Mouse (Mus musculus): ENCODE results near the gene Ano6. TPM values are rescaled to one million over a fixed set of nuclear protein-coding genes. Genes with fewer than 3 reads are reported as not detected.

Gene Ano6
- polyA plus RNA-seq, 1 experiment = 14.8 TPM

- TF ChIP-seq POLR2A (IDR thresholded peaks at IDR 0.05; ENCODE audit: borderline replicate concordance, insufficient read depth, low read length) (no peak), CTCF (IDR thresholded peaks at IDR 0.05; ENCODE audit: borderline replicate concordance, insufficient read depth, low read depth, low read length) (no peak)
- H3K27ac ChIP-seq (ENCODE audit: insufficient read depth, low read length) = no peak overlapping the region
- no peak for DNase-seq
- no peaks in the 10 kb centered on the region for H3K27me3 ChIP-seq (ENCODE audit: control insufficient read depth, insufficient read depth, low read length)
- H3K4me3 ChIP-seq (replicated peaks; ENCODE audit: insufficient read depth, low read depth, low read length) = no peak overlapping the region
- no peaks in the 10 kb centered on the region for H3K4me1 ChIP-seq (ENCODE audit: control insufficient read depth, insufficient read depth, low read length)
- WGBS = 88% methylated on average over 4 of the region's 4 CpGs
Observed at GRCm38 (mm10) chr15:95786624-95787023, 4.0 kb upstream of the Ano6 start.

- 51% methylated on average over 3 of the region's 3 CpGs for WGBS
- Histone ChIP-seq H3K4me1 (ENCODE audit: control insufficient read depth, insufficient read depth, low read length) (no peaks in the 10 kb centered on the region), H3K4me3 (replicated peaks; ENCODE audit: insufficient read depth, low read depth, low read length) (no peak overlapping the region), H3K27me3 (ENCODE audit: control insufficient read depth, insufficient read depth, low read length) (no peaks in the 10 kb centered on the region), H3K27ac (ENCODE audit: insufficient read depth, low read length) (no peak overlapping the region)
- peak; percentile 22; the same call in 1 of the 2 replicates for TF ChIP-seq CTCF (IDR thresholded peaks at IDR 0.05; ENCODE audit: borderline replicate concordance, insufficient read depth, low read depth, low read length)
- TF ChIP-seq POLR2A (IDR thresholded peaks at IDR 0.05; ENCODE audit: borderline replicate concordance, insufficient read depth, low read length) = no peak
- DNase-seq = no peak
Observed at GRCm38 (mm10) chr15:95787578-95787977, 3.1 kb upstream of the Ano6 start.

- Histone ChIP-seq H3K27ac (ENCODE audit: insufficient read depth, low read length) (no peak overlapping the region), H3K27me3 (ENCODE audit: control insufficient read depth, insufficient read depth, low read length) (no peaks in the 10 kb centered on the region), H3K4me3 (replicated peaks; ENCODE audit: insufficient read depth, low read depth, low read length) (peak overlapping the region; percentile 75), H3K4me1 (ENCODE audit: control insufficient read depth, insufficient read depth, low read length) (no peaks in the 10 kb centered on the region)
- DNase-seq = peak in 1 of 2 experiments; percentile 31
- no peak for TF ChIP-seq CTCF (IDR thresholded peaks at IDR 0.05; ENCODE audit: borderline replicate concordance, insufficient read depth, low read depth, low read length)
- TF ChIP-seq POLR2A (IDR thresholded peaks at IDR 0.05; ENCODE audit: borderline replicate concordance, insufficient read depth, low read length) = no peak
- WGBS = 34% methylated on average over 32 of the region's 32 CpGs
Observed at GRCm38 (mm10) chr15:95789562-95790528, 798 bp upstream of the Ano6 start.

- DNase-seq = no peak
- no peaks in the 10 kb centered on the region for H3K27me3 ChIP-seq (ENCODE audit: control insufficient read depth, insufficient read depth, low read length)
- H3K4me3 ChIP-seq (replicated peaks; ENCODE audit: insufficient read depth, low read depth, low read length) = peak overlapping the region; percentile 75
- TF ChIP-seq POLR2A (IDR thresholded peaks at IDR 0.05; ENCODE audit: borderline replicate concordance, insufficient read depth, low read length) (no peak), CTCF (IDR thresholded peaks at IDR 0.05; ENCODE audit: borderline replicate concordance, insufficient read depth, low read depth, low read length) (no peak)
- no peak overlapping the region; the same call in 1 of the 2 replicates for H3K27ac ChIP-seq (ENCODE audit: insufficient read depth, low read length)
- no peaks in the 10 kb centered on the region for H3K4me1 ChIP-seq (ENCODE audit: control insufficient read depth, insufficient read depth, low read length)
- 3% methylated on average over 32 of the region's 32 CpGs for WGBS
Observed at GRCm38 (mm10) chr15:95791141-95791791, 623 bp downstream of the Ano6 start.

GRCm38 (mm10) chr15:95791855-95792254 is 1.2 kb downstream of the Ano6 start:
- 66% methylated on average over 5 of the region's 5 CpGs for WGBS
- no peaks in the 10 kb centered on the region for H3K4me1 ChIP-seq (ENCODE audit: control insufficient read depth, insufficient read depth, low read length)

GRCm38 (mm10) chr15:95792261-95793260 is 1.9 kb downstream of the Ano6 start:
- no peak overlapping the region for H3K27ac ChIP-seq (ENCODE audit: insufficient read depth, low read length)
- no peaks in the 10 kb centered on the region for H3K4me1 ChIP-seq (ENCODE audit: control insufficient read depth, insufficient read depth, low read length)
- no peak for DNase-seq
- 88% methylated on average over 25 of the region's 25 CpGs for WGBS
- TF ChIP-seq POLR2A (IDR thresholded peaks at IDR 0.05; ENCODE audit: borderline replicate concordance, insufficient read depth, low read length) = no peak
- TF ChIP-seq CTCF (IDR thresholded peaks at IDR 0.05; ENCODE audit: borderline replicate concordance, insufficient read depth, low read depth, low read length) = 0 out of 2 replicates have a peak, but pooled peaks have one; percentile 9
- no peak overlapping the region for H3K4me3 ChIP-seq (replicated peaks; ENCODE audit: insufficient read depth, low read depth, low read length)
- no peaks in the 10 kb centered on the region for H3K27me3 ChIP-seq (ENCODE audit: control insufficient read depth, insufficient read depth, low read length)

More at GRCm38 (mm10) chr15:95791855-95792254, 1.2 kb downstream of the Ano6 start:
- DNase-seq = no peak
- Histone ChIP-seq H3K27me3 (ENCODE audit: control insufficient read depth, insufficient read depth, low read length) (no peaks in the 10 kb centered on the region), H3K27ac (ENCODE audit: insufficient read depth, low read length) (no peak overlapping the region), H3K4me3 (replicated peaks; ENCODE audit: insufficient read depth, low read depth, low read length) (no peak overlapping the region)
- TF ChIP-seq CTCF (IDR thresholded peaks at IDR 0.05; ENCODE audit: borderline replicate concordance, insufficient read depth, low read depth, low read length) (no peak), POLR2A (IDR thresholded peaks at IDR 0.05; ENCODE audit: borderline replicate concordance, insufficient read depth, low read length) (no peak)

All from cerebellum, adult 2 months (tissue).